Mouse (Mus musculus): ENCODE measurements around the gene Fthl17f. TPM values are rescaled to one million over a fixed set of nuclear protein-coding genes. Genes with fewer than 3 reads are reported as not detected.
"Not testable (repeated sequence)": the region's sequence is repeated elsewhere in the genome, so short reads cannot be mapped to it uniquely, and the experiment has no call there.

The Fthl17f gene
- polyA plus RNA-seq (2014; fragmentation: Nextera tagmentation; extraction: Ambion mirVana), result not detected in 2 replicates

- not testable (repeated sequence) for ATAC-seq (ENCODE audit: low FRiP score, low TSS enrichment)
Observed at GRCm38 (mm10) chrX:9062715-9063114, at the start of gene Fthl17f. Fthl17f (plus strand) TSS chrX:9063015.

DNA sequence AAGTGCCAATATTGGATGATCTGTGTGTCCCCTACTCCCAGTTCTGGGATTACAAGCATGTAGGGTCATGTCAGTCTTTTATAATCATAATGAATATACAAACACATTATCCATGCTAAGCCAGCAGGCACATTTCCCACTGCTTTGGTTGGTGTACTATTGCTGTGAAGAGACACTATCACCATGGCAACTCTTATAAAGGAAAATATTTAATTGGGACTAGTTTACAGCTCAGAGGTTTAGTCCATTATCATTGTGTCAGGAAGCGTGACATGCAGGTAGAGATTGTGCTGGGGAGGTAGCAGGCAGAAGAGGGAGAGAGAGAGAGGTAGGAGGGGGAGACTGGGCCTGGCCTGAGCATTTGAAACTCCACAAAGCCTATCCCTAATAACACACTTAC, 46.7 kb upstream of the Fthl17f start:
- H3K4me1 ChIP-seq (ENCODE audit: control insufficient read depth, insufficient read depth, low read length), result no peaks in the 10 kb centered on the region
- no peak overlapping the region for H3K27ac ChIP-seq (replicated peaks; ENCODE audit: low read depth, low read length)
- peak; percentile 1 for DNase-seq
- 50% methylated on average over 1 of the region's 1 CpGs for WGBS
- no peak overlapping the region for H3K9ac ChIP-seq (replicated peaks; ENCODE audit: low read length)
- no peaks in the 10 kb centered on the region for H3K27me3 ChIP-seq (ENCODE audit: control insufficient read depth, insufficient read depth, low read length)
- no peaks in the 10 kb centered on the region for H3K36me3 ChIP-seq (ENCODE audit: control insufficient read depth, insufficient read depth, low read length)
- H3K4me3 ChIP-seq (replicated peaks; ENCODE audit: low read depth, low read length), result no peak overlapping the region
- ATAC-seq (ENCODE audit: low FRiP score, low TSS enrichment), result no peak
- H3K4me2 ChIP-seq (ENCODE audit: low read length), result no peak overlapping the region
- H3K9me3 ChIP-seq (ENCODE audit: control insufficient read depth, low read length), result no peaks in the 10 kb centered on the region

More at GRCm38 (mm10) chrX:9062715-9063114, at the start of gene Fthl17f:
- DNase-seq; H3K9me3 ChIP-seq (ENCODE audit: control insufficient read depth, low read length); H3K4me3 ChIP-seq (replicated peaks; ENCODE audit: low read depth, low read length); H3K27me3 ChIP-seq (ENCODE audit: control insufficient read depth, insufficient read depth, low read length); H3K27ac ChIP-seq (replicated peaks; ENCODE audit: low read depth, low read length); H3K4me2 ChIP-seq (ENCODE audit: low read length); H3K9ac ChIP-seq (replicated peaks; ENCODE audit: low read length); H3K4me1 ChIP-seq (ENCODE audit: control insufficient read depth, insufficient read depth, low read length); H3K36me3 ChIP-seq (ENCODE audit: control insufficient read depth, insufficient read depth, low read length): not testable (repeated sequence)
- WGBS, result 93% methylated on average over 11 of the region's 11 CpGs

GRCm38 (mm10) chrX:9019481-9019880, 43.3 kb upstream of the Fthl17f start:
- Histone ChIP-seq H3K4me3 (replicated peaks; ENCODE audit: low read depth, low read length) (no peak overlapping the region), H3K36me3 (ENCODE audit: control insufficient read depth, insufficient read depth, low read length) (no peaks in the 10 kb centered on the region), H3K9me3 (ENCODE audit: control insufficient read depth, low read length) (no peaks in the 10 kb centered on the region), H3K9ac (replicated peaks; ENCODE audit: low read length) (no peak overlapping the region), H3K4me2 (ENCODE audit: low read length) (no peak overlapping the region), H3K4me1 (ENCODE audit: control insufficient read depth, insufficient read depth, low read length) (no peaks in the 10 kb centered on the region), H3K27me3 (ENCODE audit: control insufficient read depth, insufficient read depth, low read length) (no peaks in the 10 kb centered on the region), H3K27ac (replicated peaks; ENCODE audit: low read depth, low read length) (no peak overlapping the region)
- ATAC-seq (ENCODE audit: low FRiP score, low TSS enrichment) (no peak), DNase-seq (no peak)
- 59% methylated on average over 10 of the region's 10 CpGs for WGBS

GRCm38 (mm10) chrX:9033193-9033592, 29.6 kb upstream of the Fthl17f start, which contains the start of gene Fthl17e:
Fthl17e (plus strand) TSS chrX:9033493.
- not testable (repeated sequence) for H3K36me3 ChIP-seq (ENCODE audit: control insufficient read depth, insufficient read depth, low read length); H3K27me3 ChIP-seq (ENCODE audit: control insufficient read depth, insufficient read depth, low read length); ATAC-seq (ENCODE audit: low FRiP score, low TSS enrichment)

GRCm38 (mm10) chrX:9041611-9042010, 21.2 kb upstream of the Fthl17f start:
- not testable (repeated sequence) for H3K4me2 ChIP-seq (ENCODE audit: low read length); H3K4me1 ChIP-seq (ENCODE audit: control insufficient read depth, insufficient read depth, low read length); H3K4me3 ChIP-seq (replicated peaks; ENCODE audit: low read depth, low read length); H3K27ac ChIP-seq (replicated peaks; ENCODE audit: low read depth, low read length); DNase-seq; H3K9ac ChIP-seq (replicated peaks; ENCODE audit: low read length); H3K9me3 ChIP-seq (ENCODE audit: control insufficient read depth, low read length); H3K27me3 ChIP-seq (ENCODE audit: control insufficient read depth, insufficient read depth, low read length); ATAC-seq (ENCODE audit: low FRiP score, low TSS enrichment); H3K36me3 ChIP-seq (ENCODE audit: control insufficient read depth, insufficient read depth, low read length)
- 42% methylated on average over 3 of the region's 4 CpGs for WGBS

More at GRCm38 (mm10) chrX:9033193-9033592, 29.6 kb upstream of the Fthl17f start, which contains the start of gene Fthl17e:
- H3K9ac ChIP-seq (replicated peaks; ENCODE audit: low read length); H3K9me3 ChIP-seq (ENCODE audit: control insufficient read depth, low read length); H3K27ac ChIP-seq (replicated peaks; ENCODE audit: low read depth, low read length); H3K4me1 ChIP-seq (ENCODE audit: control insufficient read depth, insufficient read depth, low read length); DNase-seq; H3K4me2 ChIP-seq (ENCODE audit: low read length); H3K4me3 ChIP-seq (replicated peaks; ENCODE audit: low read depth, low read length): not testable (repeated sequence)
- WGBS, result 80% methylated on average over 1 of the region's 10 CpGs

DNA sequence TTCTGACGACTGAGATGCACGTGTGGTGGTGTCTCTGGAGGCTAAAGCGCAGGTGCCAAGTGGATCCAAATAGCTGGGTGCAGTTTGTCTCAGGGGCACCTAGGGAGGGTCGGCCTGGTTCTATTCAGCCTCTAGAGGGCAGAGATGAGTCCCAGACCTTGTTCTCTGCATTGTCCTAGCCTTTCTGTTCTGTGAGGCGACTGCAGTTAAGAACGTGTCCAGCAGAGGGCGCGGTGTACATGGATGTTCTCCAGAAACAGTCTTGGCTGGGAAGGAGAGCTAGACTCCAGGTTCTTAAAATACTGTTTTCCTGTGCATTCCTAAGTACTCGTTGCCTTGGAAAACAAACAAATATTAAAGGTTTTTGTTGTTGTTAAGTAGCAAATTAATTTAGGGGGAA, 1.9 kb upstream of the Fthl17f start:
- not testable (repeated sequence) for H3K27me3 ChIP-seq (ENCODE audit: control insufficient read depth, insufficient read depth, low read length); H3K9ac ChIP-seq (replicated peaks; ENCODE audit: low read length); H3K4me2 ChIP-seq (ENCODE audit: low read length); H3K4me1 ChIP-seq (ENCODE audit: control insufficient read depth, insufficient read depth, low read length); H3K9me3 ChIP-seq (ENCODE audit: control insufficient read depth, low read length); H3K27ac ChIP-seq (replicated peaks; ENCODE audit: low read depth, low read length); ATAC-seq (ENCODE audit: low FRiP score, low TSS enrichment); H3K36me3 ChIP-seq (ENCODE audit: control insufficient read depth, insufficient read depth, low read length); H3K4me3 ChIP-seq (replicated peaks; ENCODE audit: low read depth, low read length)
- DNase-seq, result peak; percentile 4
- whole genome bisulfite sequencing, result 24% methylated on average over 7 of the region's 9 CpGs

DNA sequence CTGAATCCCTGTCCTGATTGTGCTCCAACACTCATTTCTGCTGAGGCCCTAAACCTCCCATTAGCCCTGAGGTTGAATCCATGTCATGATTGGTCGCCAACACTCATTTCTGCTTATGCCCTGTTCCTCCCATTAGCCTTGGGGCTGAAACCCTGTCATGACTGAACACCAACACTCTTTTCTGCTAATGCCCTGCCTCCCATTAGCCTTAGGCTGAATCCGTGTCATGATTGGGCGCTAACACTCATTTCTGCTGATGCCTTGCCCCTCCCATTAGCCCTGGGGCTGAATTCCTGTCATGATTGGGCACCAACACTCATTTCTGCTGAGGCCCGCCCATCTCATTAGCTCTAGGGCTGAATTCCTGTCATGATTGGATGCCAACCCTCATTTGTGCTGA, 714 bp upstream of the Fthl17f start:
- Histone ChIP-seq H3K36me3 (ENCODE audit: control insufficient read depth, insufficient read depth, low read length) (no peaks in the 10 kb centered on the region), H3K9me3 (ENCODE audit: control insufficient read depth, low read length) (no peaks in the 10 kb centered on the region), H3K4me2 (ENCODE audit: low read length) (no peak overlapping the region), H3K27me3 (ENCODE audit: control insufficient read depth, insufficient read depth, low read length) (no peaks in the 10 kb centered on the region), H3K4me1 (ENCODE audit: control insufficient read depth, insufficient read depth, low read length) (no peaks in the 10 kb centered on the region), H3K9ac (replicated peaks; ENCODE audit: low read length) (no peak overlapping the region), H3K27ac (replicated peaks; ENCODE audit: low read depth, low read length) (no peak overlapping the region), H3K4me3 (replicated peaks; ENCODE audit: low read depth, low read length) (no peak overlapping the region)
- DNase-seq (no peak), ATAC-seq (ENCODE audit: low FRiP score, low TSS enrichment) (no peak; the same call in 1 of the 2 replicates)
- WGBS, result 91% methylated on average over 4 of the region's 4 CpGs

DNA sequence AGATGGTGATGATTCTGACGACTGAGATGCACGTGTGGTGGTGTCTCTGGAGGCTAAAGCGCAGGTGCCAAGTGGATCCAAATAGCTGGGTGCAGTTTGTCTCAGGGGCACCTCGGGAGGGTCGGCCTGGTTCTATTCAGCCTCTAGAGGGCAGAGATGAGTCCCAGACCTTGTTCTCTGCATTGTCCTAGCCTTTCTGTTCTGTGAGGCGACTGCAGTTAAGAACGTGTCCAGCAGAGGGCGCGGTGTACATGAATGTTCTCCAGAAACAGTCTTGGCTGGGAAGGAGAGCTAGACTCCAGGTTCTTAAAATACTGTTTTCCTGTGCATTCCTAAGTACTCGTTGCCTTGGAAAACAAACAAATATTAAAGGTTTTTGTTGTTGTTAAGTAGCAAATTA, 14.9 kb downstream of the Fthl17f start:
- H3K4me1 ChIP-seq (ENCODE audit: control insufficient read depth, insufficient read depth, low read length); H3K27me3 ChIP-seq (ENCODE audit: control insufficient read depth, insufficient read depth, low read length); H3K27ac ChIP-seq (replicated peaks; ENCODE audit: low read depth, low read length); H3K4me2 ChIP-seq (ENCODE audit: low read length); H3K9me3 ChIP-seq (ENCODE audit: control insufficient read depth, low read length); ATAC-seq (ENCODE audit: low FRiP score, low TSS enrichment); H3K36me3 ChIP-seq (ENCODE audit: control insufficient read depth, insufficient read depth, low read length); H3K9ac ChIP-seq (replicated peaks; ENCODE audit: low read length); H3K4me3 ChIP-seq (replicated peaks; ENCODE audit: low read depth, low read length): not testable (repeated sequence)
- 11% methylated on average over 8 of the region's 10 CpGs for WGBS
- peak; percentile 9 for DNase-seq

GRCm38 (mm10) chrX:9095066-9095465, 32.3 kb downstream of the Fthl17f start:
- not testable (repeated sequence) for H3K4me1 ChIP-seq (ENCODE audit: control insufficient read depth, insufficient read depth, low read length); H3K27ac ChIP-seq (replicated peaks; ENCODE audit: low read depth, low read length); ATAC-seq (ENCODE audit: low FRiP score, low TSS enrichment); H3K9me3 ChIP-seq (ENCODE audit: control insufficient read depth, low read length); H3K9ac ChIP-seq (replicated peaks; ENCODE audit: low read length); H3K36me3 ChIP-seq (ENCODE audit: control insufficient read depth, insufficient read depth, low read length); H3K4me3 ChIP-seq (replicated peaks; ENCODE audit: low read depth, low read length); DNase-seq; H3K4me2 ChIP-seq (ENCODE audit: low read length); H3K27me3 ChIP-seq (ENCODE audit: control insufficient read depth, insufficient read depth, low read length)
